Mouse (Mus musculus): ENCODE results near the gene Rbck1. TPM values are rescaled to one million over a fixed set of nuclear protein-coding genes. Genes with fewer than 3 reads are reported as not detected.
"Not testable (repeated sequence)": the region's sequence is repeated elsewhere in the genome, so short reads cannot be mapped to it uniquely, and the experiment has no call there.

The Rbck1 gene
- polyA plus RNA-seq, 1 experiment: 340 TPM

DNA sequence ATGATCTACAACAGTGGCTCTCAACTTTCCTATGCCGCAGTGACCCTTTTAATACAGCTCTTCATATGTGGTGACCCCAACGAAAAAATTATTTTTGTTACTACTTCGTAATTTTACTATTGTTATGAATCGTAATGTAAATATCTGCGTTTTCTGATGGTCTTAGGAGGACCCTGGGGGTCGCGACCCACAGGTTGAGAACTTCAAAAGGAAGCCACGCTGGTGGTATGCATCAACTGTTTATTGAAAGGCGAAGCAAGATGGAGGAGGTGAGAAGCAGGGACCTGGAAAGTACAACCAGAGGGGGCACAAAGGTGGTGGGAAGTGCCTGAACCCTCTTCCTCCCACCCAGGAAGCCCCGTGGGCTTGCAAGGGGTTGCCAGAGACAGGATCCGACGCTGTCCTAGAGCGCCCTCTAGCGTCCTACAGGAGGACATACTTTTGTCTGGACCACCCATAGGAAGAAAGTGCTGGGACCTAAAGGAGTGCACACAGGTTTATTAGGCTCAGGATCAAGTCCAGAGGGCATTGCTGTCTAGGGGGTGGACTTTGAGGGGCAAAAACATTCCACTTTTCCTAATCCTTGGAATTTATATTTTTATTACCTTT lies 36.2 kb upstream of the Rbck1 start:
- Histone ChIP-seq H3K36me3 (ENCODE audit: control insufficient read depth, insufficient read depth, low read length) (no peaks in the 10 kb centered on the region), H3K4me3 (ENCODE audit: low read depth, low read length) (no peak overlapping the region), H3K27ac (ENCODE audit: insufficient read depth, low read depth, low read length) (no peak overlapping the region), H3K27me3 (ENCODE audit: control insufficient read depth, insufficient read depth, low read length) (no peaks in the 10 kb centered on the region), H3K4me1 (ENCODE audit: control insufficient read depth, insufficient read depth, insufficient read length, low read length) (peaks cover 3% of the 10 kb centered on the region; the same call in 1 of the 2 replicates)
- peak; percentile 96; the same call in 1 of the 2 replicates for TF ChIP-seq CTCF (IDR thresholded peaks at IDR 0.05; ENCODE audit: extremely low read depth, insufficient read length, insufficient replicate concordance, low read depth, low read length)
- no peak for TF ChIP-seq POLR2A (IDR thresholded peaks at IDR 0.05; ENCODE audit: low read depth, low read length)
- WGBS: 31% methylated on average over 14 of the region's 14 CpGs

DNA sequence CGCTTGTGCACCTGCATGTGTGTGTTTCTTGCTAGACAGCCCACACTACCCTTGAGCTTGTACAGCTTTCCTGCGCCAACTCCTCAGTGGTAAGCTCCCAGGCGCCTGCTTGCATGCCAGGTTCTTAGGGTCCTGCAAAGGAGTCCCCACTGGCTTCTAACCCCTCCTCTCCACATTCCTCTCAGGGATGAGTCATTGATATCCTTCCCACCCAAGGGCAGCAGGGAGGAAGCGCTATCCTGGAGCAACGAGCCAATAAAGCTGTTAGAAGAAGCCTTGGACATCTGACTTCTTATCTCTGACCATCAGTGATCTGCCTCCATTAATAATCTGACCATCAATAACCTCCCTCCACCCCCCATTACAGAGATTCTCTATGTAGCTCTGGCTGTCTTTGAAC lies 35.5 kb upstream of the Rbck1 start:
- Histone ChIP-seq H3K27ac (ENCODE audit: insufficient read depth, low read depth, low read length) (no peak overlapping the region), H3K4me3 (ENCODE audit: low read depth, low read length) (no peak overlapping the region), H3K4me1 (ENCODE audit: control insufficient read depth, insufficient read depth, insufficient read length, low read length) (peaks cover 3% of the 10 kb centered on the region; the same call in 1 of the 2 replicates), H3K36me3 (ENCODE audit: control insufficient read depth, insufficient read depth, low read length) (no peaks in the 10 kb centered on the region), H3K27me3 (ENCODE audit: control insufficient read depth, insufficient read depth, low read length) (no peaks in the 10 kb centered on the region)
- TF ChIP-seq CTCF (IDR thresholded peaks at IDR 0.05; ENCODE audit: extremely low read depth, insufficient read length, insufficient replicate concordance, low read depth, low read length) (no peak), POLR2A (IDR thresholded peaks at IDR 0.05; ENCODE audit: low read depth, low read length) (no peak)
- WGBS: 62% methylated on average over 5 of the region's 5 CpGs

- Histone ChIP-seq H3K27me3 (ENCODE audit: control insufficient read depth, insufficient read depth, low read length) (no peaks in the 10 kb centered on the region), H3K36me3 (ENCODE audit: control insufficient read depth, insufficient read depth, low read length) (no peaks in the 10 kb centered on the region), H3K4me3 (ENCODE audit: low read depth, low read length) (peak overlapping the region; percentile 11), H3K27ac (ENCODE audit: insufficient read depth, low read depth, low read length) (peak overlapping the region; percentile 62), H3K4me1 (ENCODE audit: control insufficient read depth, insufficient read depth, insufficient read length, low read length) (peaks cover 27% of the 10 kb centered on the region; the same call in 1 of the 2 replicates)
- peak; percentile 90 for TF ChIP-seq CTCF (IDR thresholded peaks at IDR 0.05; ENCODE audit: extremely low read depth, insufficient read length, insufficient replicate concordance, low read depth, low read length)
- no peak for TF ChIP-seq POLR2A (IDR thresholded peaks at IDR 0.05; ENCODE audit: low read depth, low read length)
- 6% methylated on average over 17 of the region's 17 CpGs for WGBS
Observed at GRCm38 (mm10) chr2:152363245-152364147, 31.0 kb upstream of the Rbck1 start.

DNA sequence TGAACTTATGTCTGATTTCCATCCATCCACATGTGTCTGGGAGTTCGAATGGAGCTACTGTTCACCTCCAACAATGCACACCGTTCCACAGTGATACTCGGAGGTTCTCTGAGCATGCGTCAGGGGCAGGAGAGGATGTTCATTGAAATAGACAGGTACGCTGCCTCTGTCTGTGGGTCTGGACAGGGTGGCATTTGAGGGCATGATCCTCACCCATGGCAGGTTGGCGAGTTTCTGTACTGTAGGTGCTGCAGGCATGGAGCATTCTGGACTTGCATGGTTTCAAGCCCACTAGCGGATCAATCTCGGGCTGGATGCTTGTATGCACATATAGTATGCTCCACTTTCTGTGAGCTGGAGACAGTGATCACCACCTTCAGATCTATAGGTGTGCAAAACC lies 28.7 kb upstream of the Rbck1 start:
- Histone ChIP-seq H3K27me3 (ENCODE audit: control insufficient read depth, insufficient read depth, low read length) (no peaks in the 10 kb centered on the region), H3K36me3 (ENCODE audit: control insufficient read depth, insufficient read depth, low read length) (no peaks in the 10 kb centered on the region), H3K4me1 (ENCODE audit: control insufficient read depth, insufficient read depth, insufficient read length, low read length) (peaks cover 27% of the 10 kb centered on the region; the same call in 1 of the 2 replicates), H3K27ac (ENCODE audit: insufficient read depth, low read depth, low read length) (0 out of 2 replicates have a peak overlapping the region, but pooled peaks have one; percentile 82), H3K4me3 (ENCODE audit: low read depth, low read length) (no peak overlapping the region)
- TF ChIP-seq POLR2A (IDR thresholded peaks at IDR 0.05; ENCODE audit: low read depth, low read length) (no peak), CTCF (IDR thresholded peaks at IDR 0.05; ENCODE audit: extremely low read depth, insufficient read length, insufficient replicate concordance, low read depth, low read length) (no peak)
- 92% methylated on average over 8 of the region's 8 CpGs for WGBS

DNA sequence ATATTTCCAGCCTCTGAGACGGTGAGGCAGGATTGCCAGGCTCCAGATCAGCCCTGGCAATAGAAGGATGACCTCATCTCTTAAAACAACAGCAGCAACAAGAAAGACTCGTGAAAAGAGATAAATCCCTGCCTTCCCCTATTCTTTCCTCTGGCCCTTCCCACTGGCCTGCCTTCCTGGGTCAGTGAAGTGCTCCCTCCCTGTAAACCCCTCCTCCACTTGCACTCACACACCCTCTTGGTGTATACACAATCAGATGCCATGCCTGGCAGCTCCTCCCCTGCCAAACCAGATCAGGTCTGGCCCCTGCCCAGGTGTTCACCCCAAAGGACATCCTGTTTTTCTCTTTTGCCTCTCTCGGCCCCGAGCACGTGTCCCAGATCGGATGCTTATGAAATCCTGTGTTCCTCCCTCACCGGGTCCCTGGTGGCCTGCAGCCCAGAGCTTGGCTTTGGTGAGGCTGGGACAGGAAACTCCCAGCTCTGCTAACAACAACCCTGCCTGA lies 27.9 kb upstream of the Rbck1 start:
- Histone ChIP-seq H3K27me3 (ENCODE audit: control insufficient read depth, insufficient read depth, low read length) (no peaks in the 10 kb centered on the region), H3K36me3 (ENCODE audit: control insufficient read depth, insufficient read depth, low read length) (no peaks in the 10 kb centered on the region), H3K27ac (ENCODE audit: insufficient read depth, low read depth, low read length) (peak overlapping the region; percentile 82), H3K4me3 (ENCODE audit: low read depth, low read length) (no peak overlapping the region), H3K4me1 (ENCODE audit: control insufficient read depth, insufficient read depth, insufficient read length, low read length) (peaks cover 27% of the 10 kb centered on the region; the same call in 1 of the 2 replicates)
- TF ChIP-seq CTCF (IDR thresholded peaks at IDR 0.05; ENCODE audit: extremely low read depth, insufficient read length, insufficient replicate concordance, low read depth, low read length) (no peak), POLR2A (IDR thresholded peaks at IDR 0.05; ENCODE audit: low read depth, low read length) (no peak)
- 5% methylated on average over 7 of the region's 7 CpGs for WGBS

DNA sequence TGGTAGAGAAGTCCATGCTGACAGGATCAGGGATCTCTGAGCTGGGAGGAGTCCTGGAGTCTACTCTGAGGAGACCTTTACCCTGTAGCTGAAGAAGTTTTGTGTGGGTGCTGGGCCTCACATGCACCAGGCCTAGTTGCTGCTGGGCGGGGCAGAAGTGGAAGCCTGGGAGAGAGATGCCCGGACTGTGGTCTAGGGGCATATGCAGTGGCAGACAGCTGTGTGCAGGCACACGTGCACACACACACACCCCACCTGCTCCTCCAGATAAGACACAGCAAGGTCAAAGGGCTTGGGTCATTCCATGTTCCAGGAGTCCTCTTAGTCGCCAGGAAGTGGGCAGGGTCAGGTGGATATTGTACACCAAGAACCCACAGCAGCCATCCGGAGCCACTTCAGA lies 27.2 kb upstream of the Rbck1 start:
- Histone ChIP-seq H3K4me1 (ENCODE audit: control insufficient read depth, insufficient read depth, insufficient read length, low read length) (peaks cover 27% of the 10 kb centered on the region; the same call in 1 of the 2 replicates), H3K36me3 (ENCODE audit: control insufficient read depth, insufficient read depth, low read length) (no peaks in the 10 kb centered on the region), H3K27me3 (ENCODE audit: control insufficient read depth, insufficient read depth, low read length) (no peaks in the 10 kb centered on the region), H3K27ac (ENCODE audit: insufficient read depth, low read depth, low read length) (peak overlapping the region; percentile 82), H3K4me3 (ENCODE audit: low read depth, low read length) (no peak overlapping the region)
- WGBS: 23% methylated on average over 5 of the region's 5 CpGs
- no peak for TF ChIP-seq POLR2A (IDR thresholded peaks at IDR 0.05; ENCODE audit: low read depth, low read length)
- no peak for TF ChIP-seq CTCF (IDR thresholded peaks at IDR 0.05; ENCODE audit: extremely low read depth, insufficient read length, insufficient replicate concordance, low read depth, low read length)

GRCm38 (mm10) chr2:152358977-152359376 lies 26.5 kb upstream of the Rbck1 start:
- H3K4me1 ChIP-seq (ENCODE audit: control insufficient read depth, insufficient read depth, insufficient read length, low read length): peaks cover 26% of the 10 kb centered on the region; the same call in 1 of the 2 replicates
- not testable (repeated sequence) for H3K4me3 ChIP-seq (ENCODE audit: low read depth, low read length); H3K27me3 ChIP-seq (ENCODE audit: control insufficient read depth, insufficient read depth, low read length); H3K36me3 ChIP-seq (ENCODE audit: control insufficient read depth, insufficient read depth, low read length)
- 83% methylated on average over 5 of the region's 5 CpGs for WGBS
- peak overlapping the region; percentile 70 for H3K27ac ChIP-seq (ENCODE audit: insufficient read depth, low read depth, low read length)
- peak; percentile 37; the same call in 1 of the 2 replicates for TF ChIP-seq CTCF (IDR thresholded peaks at IDR 0.05; ENCODE audit: extremely low read depth, insufficient read length, insufficient replicate concordance, low read depth, low read length)
